Mouse (Mus musculus): Measurements from ENCODE around the gene 1700028K03Rik. TPM values are rescaled to one million over a fixed set of nuclear protein-coding genes. Genes with fewer than 3 reads are reported as not detected.

The 1700028K03Rik gene
- total RNA-seq (2017): 0.12 TPM in 1 of 2 replicates, not detected in the other

DNA sequence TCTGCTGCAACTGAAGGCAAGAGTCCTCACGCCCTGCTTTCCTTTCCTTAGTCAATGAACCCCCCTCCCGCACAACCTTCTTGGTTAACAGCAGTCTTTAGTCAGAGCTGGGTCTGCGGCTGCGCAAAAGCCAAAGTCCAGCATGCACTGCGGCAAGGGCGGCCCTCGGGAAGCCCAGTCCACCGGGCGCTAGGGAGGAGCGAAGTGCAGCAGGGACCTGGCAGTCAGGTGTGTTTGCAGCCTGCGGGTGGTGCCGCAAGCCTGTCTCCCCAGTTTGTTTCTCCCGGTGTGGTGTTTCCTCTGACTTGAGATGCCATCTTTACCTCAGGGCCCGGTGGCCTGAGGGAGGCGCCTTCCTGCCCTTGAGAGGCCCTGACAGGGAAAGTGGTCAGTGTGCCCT, at the start of gene 1700028K03Rik:
Gene 1700028K03Rik (plus strand): TSS at position 129 of the 400 bp plus-strand sequence.
- ATAC-seq (ENCODE audit: extremely low read depth, insufficient number of reproducible peaks, low FRiP score, poor library complexity, severe bottlenecking): no peak

DNA sequence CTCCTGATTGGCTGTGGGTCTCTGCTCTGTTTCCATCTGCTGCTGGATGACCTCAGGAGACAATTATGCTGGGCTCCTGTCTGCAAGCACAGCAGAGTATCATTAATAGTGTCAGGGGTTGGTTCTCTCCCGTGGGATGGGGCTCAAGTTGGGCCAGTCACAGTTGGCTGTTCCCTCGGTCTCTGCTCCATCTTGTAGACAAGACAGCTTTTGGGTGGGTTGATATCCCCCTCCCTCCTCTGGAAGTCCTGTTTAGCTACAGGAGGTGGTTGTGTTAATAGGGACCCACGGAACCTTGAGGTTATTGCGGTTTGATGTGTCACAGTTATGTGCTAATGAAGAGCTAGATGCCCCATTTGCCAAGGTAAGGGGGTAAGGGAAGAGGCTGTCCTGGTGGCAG, 45.5 kb upstream of the 1700028K03Rik start:
- no peak for ATAC-seq (ENCODE audit: extremely low read depth, insufficient number of reproducible peaks, low FRiP score, poor library complexity, severe bottlenecking)

GRCm38 (mm10) chr5:107491036-107491435, 43.5 kb upstream of the 1700028K03Rik start:
- no peak for ATAC-seq (ENCODE audit: extremely low read depth, insufficient number of reproducible peaks, low FRiP score, poor library complexity, severe bottlenecking)

DNA sequence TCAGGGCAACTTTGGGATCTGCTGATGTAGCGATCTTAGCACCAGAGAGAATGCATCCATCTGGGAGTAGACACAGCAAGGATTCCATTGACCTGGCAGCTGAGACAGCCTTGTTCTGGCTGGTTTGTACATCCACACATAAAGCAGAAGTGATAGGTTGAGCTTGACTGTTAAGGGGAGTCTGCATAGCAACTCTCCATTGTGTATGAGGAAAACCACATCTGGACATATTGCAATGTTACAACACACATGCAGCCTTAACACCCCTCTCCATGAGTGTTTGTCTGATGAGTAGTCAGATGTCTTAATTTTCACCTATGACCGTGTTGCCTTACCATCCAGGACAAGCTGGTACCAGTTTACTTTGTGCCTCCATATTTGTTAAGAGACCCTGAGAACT, 42.0 kb upstream of the 1700028K03Rik start:
- no peak for ATAC-seq (ENCODE audit: extremely low read depth, insufficient number of reproducible peaks, low FRiP score, poor library complexity, severe bottlenecking)

GRCm38 (mm10) chr5:107494759-107495158, 39.8 kb upstream of the 1700028K03Rik start:
- no peak for ATAC-seq (ENCODE audit: extremely low read depth, insufficient number of reproducible peaks, low FRiP score, poor library complexity, severe bottlenecking)

GRCm38 (mm10) chr5:107496047-107496446, 38.5 kb upstream of the 1700028K03Rik start:
- ATAC-seq (ENCODE audit: extremely low read depth, insufficient number of reproducible peaks, low FRiP score, poor library complexity, severe bottlenecking): no peak

- ATAC-seq (ENCODE audit: extremely low read depth, insufficient number of reproducible peaks, low FRiP score, poor library complexity, severe bottlenecking): peak; percentile 55; the same call in 1 of the 2 replicates
Measured at GRCm38 (mm10) chr5:107497519-107498501, 36.7 kb upstream of the 1700028K03Rik start.

DNA sequence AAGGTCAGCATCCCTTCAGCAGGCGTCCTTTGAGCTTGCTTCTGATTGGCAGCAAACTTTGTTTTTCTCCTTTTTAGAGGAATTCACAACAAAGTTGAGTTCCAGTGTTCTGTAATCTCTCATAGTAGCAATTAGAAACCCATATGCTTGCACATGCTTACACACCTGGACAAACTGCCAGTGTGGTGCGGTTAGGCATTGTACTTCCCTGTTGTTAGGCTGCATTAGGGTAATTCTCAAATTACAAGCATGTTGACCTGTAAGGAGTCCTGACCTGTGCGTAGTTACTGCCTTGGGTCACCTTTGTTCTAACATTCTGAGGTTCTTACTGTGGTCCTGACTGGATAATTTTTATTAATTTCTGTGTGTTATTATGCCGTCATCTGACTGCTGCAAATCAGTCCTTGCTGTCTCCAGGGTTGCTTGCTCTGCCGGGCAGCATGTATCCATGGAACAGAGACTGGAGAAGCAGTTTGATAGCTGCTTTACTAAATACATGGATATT, 35.7 kb upstream of the 1700028K03Rik start:
- no peak for ATAC-seq (ENCODE audit: extremely low read depth, insufficient number of reproducible peaks, low FRiP score, poor library complexity, severe bottlenecking)

DNA sequence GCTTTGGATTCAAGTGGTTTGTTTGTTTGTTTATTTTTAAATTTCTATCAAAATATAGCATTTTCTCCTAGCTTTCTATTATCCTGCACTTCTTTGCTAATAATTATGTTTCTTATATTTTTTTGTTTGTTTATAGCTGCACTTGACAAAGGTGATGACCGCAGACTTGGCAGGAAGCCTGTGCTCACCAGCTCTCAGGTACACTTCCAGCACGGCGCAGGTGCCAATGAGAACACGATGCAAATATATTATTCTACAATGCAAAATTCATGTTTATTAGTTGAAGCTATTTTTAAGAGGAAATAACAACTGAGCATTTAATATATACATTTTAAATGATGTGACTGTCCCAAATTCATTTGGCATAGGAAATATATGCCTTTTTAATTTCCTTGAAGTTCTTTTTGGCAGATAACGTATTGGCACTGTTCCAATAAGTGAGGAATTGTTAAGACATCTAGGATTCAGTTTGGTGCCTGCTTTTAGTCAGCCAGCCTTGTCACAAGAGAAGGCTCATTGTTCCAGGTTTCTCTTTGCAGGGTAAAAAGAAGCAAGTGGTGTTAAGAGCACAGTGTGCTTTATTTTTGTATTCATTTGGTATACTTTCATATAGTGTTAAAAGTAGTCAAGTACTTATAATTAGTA, 34.5 kb upstream of the 1700028K03Rik start:
- no peak for ATAC-seq (ENCODE audit: extremely low read depth, insufficient number of reproducible peaks, low FRiP score, poor library complexity, severe bottlenecking)

GRCm38 (mm10) chr5:107500741-107501140, 33.8 kb upstream of the 1700028K03Rik start:
- ATAC-seq (ENCODE audit: extremely low read depth, insufficient number of reproducible peaks, low FRiP score, poor library complexity, severe bottlenecking): no peak

DNA sequence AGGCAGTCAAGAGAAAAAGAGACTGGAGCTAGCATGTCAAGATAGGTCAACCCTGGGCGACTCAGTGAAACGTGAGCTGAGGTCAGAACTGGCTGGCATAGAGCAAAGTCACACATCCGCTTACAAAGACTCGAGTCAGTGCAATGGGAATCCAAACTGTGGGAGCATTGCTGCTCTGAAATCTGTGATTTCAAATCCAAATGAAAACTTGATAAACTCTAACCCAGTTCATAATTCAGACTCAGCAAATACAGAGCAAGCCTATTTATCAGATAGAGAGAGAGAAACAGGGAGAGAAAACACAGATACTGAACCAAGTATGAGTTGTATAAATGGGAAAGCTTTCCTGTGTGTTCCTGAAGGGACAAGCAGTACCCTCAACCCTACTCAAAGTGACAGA, 27.2 kb upstream of the 1700028K03Rik start, which contains the start of gene Gm42669:
Gene Gm42669 (plus strand): TSS at position 301 of the 400 bp plus-strand sequence.
- ATAC-seq (ENCODE audit: extremely low read depth, insufficient number of reproducible peaks, low FRiP score, poor library complexity, severe bottlenecking): no peak

GRCm38 (mm10) chr5:107510503-107510902, 24.0 kb upstream of the 1700028K03Rik start:
- no peak for ATAC-seq (ENCODE audit: extremely low read depth, insufficient number of reproducible peaks, low FRiP score, poor library complexity, severe bottlenecking)

DNA sequence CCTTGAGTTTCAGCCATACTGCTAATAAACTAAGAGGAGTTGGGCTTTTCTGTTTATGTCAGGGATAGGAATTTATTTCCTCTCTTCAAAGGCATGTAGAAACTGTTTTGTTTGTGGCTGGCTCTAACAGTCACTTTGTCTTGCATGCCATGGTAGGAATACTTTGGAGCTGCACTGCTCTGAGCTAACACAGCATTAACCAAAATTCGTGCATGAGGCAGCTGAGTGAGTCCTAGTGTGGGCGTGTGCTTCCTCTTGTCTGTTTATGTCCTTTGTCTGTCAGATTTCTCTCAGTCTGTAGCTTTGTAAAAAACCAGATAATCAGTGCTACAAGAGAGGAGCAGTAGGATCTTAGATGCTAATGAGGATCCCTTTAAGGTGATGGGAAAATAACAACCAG, 23.2 kb upstream of the 1700028K03Rik start:
- ATAC-seq (ENCODE audit: extremely low read depth, insufficient number of reproducible peaks, low FRiP score, poor library complexity, severe bottlenecking): no peak

DNA sequence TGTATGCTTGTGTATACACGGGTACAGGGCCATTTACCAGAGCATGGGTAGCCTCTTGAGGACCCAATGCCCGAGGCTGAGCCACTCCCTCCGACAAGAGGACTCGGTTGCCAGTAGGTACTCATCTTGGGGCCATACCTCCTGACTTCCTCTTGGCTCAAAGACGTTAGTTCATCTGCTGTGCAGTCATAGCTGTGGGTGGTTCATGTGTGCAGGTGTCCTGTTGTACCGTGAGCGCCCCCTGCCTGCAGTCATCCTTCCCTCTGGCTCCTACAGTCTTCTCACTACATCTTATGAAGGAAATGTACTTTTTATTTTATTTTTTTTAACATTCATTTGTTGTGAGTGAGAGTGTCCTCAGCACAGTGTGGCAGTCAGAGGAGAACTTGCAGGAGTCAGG, 20.9 kb upstream of the 1700028K03Rik start:
- peak; percentile 91 for ATAC-seq (ENCODE audit: extremely low read depth, insufficient number of reproducible peaks, low FRiP score, poor library complexity, severe bottlenecking)

GRCm38 (mm10) chr5:107515453-107515852, 19.1 kb upstream of the 1700028K03Rik start:
- ATAC-seq (ENCODE audit: extremely low read depth, insufficient number of reproducible peaks, low FRiP score, poor library complexity, severe bottlenecking): no peak

GRCm38 (mm10) chr5:107516087-107516486, 18.4 kb upstream of the 1700028K03Rik start:
- no peak for ATAC-seq (ENCODE audit: extremely low read depth, insufficient number of reproducible peaks, low FRiP score, poor library complexity, severe bottlenecking)

DNA sequence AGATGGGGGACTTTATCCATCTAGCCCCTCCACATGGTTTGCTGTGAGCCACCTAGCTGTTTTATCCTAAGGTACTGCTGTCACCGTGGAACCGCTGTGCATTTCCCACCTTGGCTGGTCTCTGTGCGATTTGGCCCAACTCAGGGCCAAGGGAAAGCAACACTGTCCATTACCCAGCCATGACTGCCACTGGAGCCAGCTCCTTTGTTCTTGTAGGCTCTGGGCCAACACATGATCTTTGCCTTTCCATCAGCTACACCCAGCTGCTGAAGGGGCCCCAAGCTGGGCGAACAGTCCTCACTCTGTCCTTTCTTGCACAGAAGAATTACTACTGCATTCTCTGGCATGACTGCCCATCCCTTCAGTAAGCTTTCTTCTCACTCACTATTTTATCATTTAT, 15.9 kb upstream of the 1700028K03Rik start:
- no peak for ATAC-seq (ENCODE audit: extremely low read depth, insufficient number of reproducible peaks, low FRiP score, poor library complexity, severe bottlenecking)

DNA sequence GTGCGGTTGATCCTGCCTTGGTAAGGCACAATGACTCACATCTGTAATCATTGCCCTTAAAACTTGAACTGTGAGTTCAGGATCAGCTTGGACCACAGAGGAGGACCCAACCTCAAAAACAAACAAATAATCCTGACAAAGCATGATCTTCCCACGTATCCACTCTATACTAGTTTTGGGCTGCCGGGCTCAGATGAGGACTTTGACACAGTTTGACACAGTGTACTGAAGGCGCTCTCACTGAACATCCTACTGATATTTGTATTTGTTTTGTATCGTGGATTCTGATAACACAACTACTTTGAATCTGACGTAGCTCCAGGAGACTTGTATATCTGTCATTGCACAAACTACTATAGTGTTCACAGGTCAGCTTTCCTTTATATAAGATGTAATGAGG, 13.1 kb upstream of the 1700028K03Rik start:
- ATAC-seq (ENCODE audit: extremely low read depth, insufficient number of reproducible peaks, low FRiP score, poor library complexity, severe bottlenecking): no peak

GRCm38 (mm10) chr5:107521897-107522296, 12.6 kb upstream of the 1700028K03Rik start:
- ATAC-seq (ENCODE audit: extremely low read depth, insufficient number of reproducible peaks, low FRiP score, poor library complexity, severe bottlenecking): no peak

- ATAC-seq (ENCODE audit: extremely low read depth, insufficient number of reproducible peaks, low FRiP score, poor library complexity, severe bottlenecking): no peak
Measured at GRCm38 (mm10) chr5:107524281-107524680, 10.2 kb upstream of the 1700028K03Rik start.

Measured in neutrophil, adult 5-6 weeks (primary cell).